Mouse (Mus musculus): ENCODE results near the gene Neurl1a. TPM values are rescaled to one million over a fixed set of nuclear protein-coding genes. Genes with fewer than 3 reads are reported as not detected.

The Neurl1a gene
- polyA plus RNA-seq, 1 experiment from 2014 or later, result 6.2 TPM

DNA sequence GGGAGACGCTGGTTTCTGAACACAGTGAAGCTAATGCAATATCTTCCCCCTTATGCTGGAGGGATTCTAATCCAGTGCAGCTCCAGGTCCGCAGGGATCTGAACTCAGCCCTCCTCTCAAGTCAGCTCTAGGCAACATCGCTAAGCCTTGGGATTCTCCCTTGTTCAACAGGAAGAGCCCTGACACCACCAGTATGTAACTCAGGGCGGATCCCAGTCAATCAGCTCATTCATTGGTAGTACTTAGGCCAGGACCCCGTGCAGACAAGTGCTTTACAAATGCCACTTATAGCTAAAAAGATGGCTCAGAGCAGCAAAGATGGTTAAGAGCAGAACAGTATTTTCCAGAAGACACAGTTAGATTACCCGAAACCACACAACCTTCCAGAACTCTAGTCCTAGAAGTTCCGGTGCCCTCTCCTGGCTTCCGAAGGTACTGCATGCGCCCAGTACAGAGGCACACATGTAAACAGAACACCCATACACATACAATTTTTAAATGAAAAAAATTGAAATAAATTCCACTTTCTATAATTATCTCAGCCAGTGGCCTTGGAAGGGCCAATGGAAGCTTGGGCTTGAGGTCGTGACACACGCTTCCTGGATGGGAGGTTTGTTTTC is 9.7 kb upstream of the Neurl1a start:
- Histone ChIP-seq H3K4me3 (no peak overlapping the region), H3K9ac (no peak overlapping the region), H3K9me3 (no peaks in the 10 kb centered on the region), H3K36me3 (no peaks in the 10 kb centered on the region), H3K27me3 (0 out of 2 replicates have a peak, but pooled peaks cover 4% of the 10 kb centered on the region), H3K27ac (no peak overlapping the region), H3K4me2 (peak overlapping the region; percentile 38), H3K4me1 (0 out of 2 replicates have a peak, but pooled peaks cover 4% of the 10 kb centered on the region)
- WGBS, result 18% methylated on average over 11 of the region's 11 CpGs
- no peak for ATAC-seq (ENCODE audit: insufficient number of reproducible peaks, insufficient read depth, low FRiP score, low TSS enrichment, low read depth)

DNA sequence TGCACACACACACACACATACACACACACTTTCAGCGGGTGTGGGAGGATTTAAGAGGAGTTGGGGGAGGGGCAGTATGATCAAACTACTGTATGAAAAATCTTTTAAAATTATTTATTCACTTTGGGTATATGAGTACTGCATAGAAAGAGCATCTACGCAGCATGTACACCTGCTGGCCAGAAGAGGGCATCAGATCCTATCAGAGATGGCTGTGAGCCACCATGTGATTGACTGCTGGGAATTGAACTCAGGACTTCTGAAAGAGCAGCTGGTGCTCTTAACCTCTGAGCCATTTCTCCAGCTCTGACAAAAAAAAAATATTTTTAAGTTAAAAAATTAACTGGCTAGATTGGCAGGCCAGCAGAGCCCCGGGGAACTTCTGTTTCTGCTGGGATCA is 4.1 kb upstream of the Neurl1a start:
- peaks cover 13% of the 10 kb centered on the region for H3K27me3 ChIP-seq
- ATAC-seq (ENCODE audit: insufficient number of reproducible peaks, insufficient read depth, low FRiP score, low TSS enrichment, low read depth), result no peak
- H3K4me3 ChIP-seq, result no peak overlapping the region
- peaks cover 7% of the 10 kb centered on the region for H3K4me1 ChIP-seq
- no peaks in the 10 kb centered on the region for H3K36me3 ChIP-seq
- no peaks in the 10 kb centered on the region for H3K9me3 ChIP-seq
- no peak overlapping the region for H3K4me2 ChIP-seq
- WGBS, result 52% methylated on average over 3 of the region's 3 CpGs
- no peak overlapping the region for H3K27ac ChIP-seq
- no peak overlapping the region for H3K9ac ChIP-seq

DNA sequence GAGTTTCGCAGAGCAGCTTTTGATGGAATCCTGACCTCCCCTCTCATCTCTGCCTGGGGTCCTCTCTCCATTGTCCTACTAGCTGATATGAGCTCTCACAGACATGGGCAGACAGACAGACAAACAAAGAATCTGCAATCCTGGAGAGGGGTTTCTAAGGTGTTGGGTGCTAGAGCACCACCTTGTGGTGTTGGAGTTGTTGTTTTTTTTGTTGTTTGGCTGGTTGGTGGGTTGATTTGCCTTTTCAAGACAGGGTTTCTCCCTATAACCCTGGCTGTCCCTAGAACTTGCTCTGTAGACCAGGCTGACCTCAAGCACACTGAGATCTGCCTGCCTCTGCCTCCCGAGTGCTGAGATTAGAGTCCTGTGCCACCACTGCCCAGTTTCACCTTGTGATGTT is 3.1 kb upstream of the Neurl1a start:
- no peak overlapping the region for H3K4me2 ChIP-seq
- H3K4me3 ChIP-seq, result no peak overlapping the region
- peaks cover 22% of the 10 kb centered on the region for H3K27me3 ChIP-seq
- peaks cover 11% of the 10 kb centered on the region for H3K4me1 ChIP-seq
- no peak overlapping the region for H3K9ac ChIP-seq
- H3K27ac ChIP-seq, result no peak overlapping the region
- ATAC-seq (ENCODE audit: insufficient number of reproducible peaks, insufficient read depth, low FRiP score, low TSS enrichment, low read depth), result no peak
- H3K36me3 ChIP-seq, result no peaks in the 10 kb centered on the region
- no peaks in the 10 kb centered on the region for H3K9me3 ChIP-seq
- WGBS, result 66% methylated on average over 2 of the region's 2 CpGs

DNA sequence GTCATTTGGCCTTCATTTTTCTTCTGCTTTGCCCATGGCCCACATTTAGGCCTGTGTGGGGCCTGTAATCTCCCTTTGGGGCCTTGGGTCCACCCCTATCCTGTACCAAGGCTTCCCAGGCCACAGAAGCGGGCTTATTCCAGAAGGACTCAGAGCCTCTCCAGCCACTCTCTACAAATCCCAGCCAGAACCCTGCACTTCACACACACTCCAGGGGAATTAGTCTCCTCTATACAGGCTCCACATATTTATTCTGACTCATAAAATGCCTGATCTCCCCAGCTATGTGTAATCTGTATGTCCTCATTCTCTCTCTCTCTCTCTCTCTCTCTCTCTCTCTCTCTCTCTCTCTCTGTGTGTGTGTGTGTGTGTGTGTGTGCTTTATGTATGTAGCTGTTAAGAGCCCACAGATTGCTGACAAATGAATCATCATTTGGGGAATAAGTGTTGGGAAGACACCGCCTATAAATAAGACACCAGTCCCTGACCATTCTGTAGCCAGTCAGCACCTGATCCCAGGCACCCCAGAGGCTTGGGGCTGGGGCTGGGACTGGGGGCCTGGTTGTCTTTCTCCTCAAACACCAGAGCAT is 1.6 kb upstream of the Neurl1a start:
- Histone ChIP-seq H3K4me3 (no peak overlapping the region), H3K4me1 (peaks cover 11% of the 10 kb centered on the region), H3K27ac (no peak overlapping the region), H3K9ac (no peak overlapping the region), H3K4me2 (no peak overlapping the region), H3K27me3 (peaks cover 33% of the 10 kb centered on the region), H3K36me3 (no peaks in the 10 kb centered on the region), H3K9me3 (peaks cover 3% of the 10 kb centered on the region; the same call in 1 of the 2 replicates)
- WGBS, result 84% methylated on average over 2 of the region's 2 CpGs
- ATAC-seq (ENCODE audit: insufficient number of reproducible peaks, insufficient read depth, low FRiP score, low TSS enrichment, low read depth), result no peak

DNA sequence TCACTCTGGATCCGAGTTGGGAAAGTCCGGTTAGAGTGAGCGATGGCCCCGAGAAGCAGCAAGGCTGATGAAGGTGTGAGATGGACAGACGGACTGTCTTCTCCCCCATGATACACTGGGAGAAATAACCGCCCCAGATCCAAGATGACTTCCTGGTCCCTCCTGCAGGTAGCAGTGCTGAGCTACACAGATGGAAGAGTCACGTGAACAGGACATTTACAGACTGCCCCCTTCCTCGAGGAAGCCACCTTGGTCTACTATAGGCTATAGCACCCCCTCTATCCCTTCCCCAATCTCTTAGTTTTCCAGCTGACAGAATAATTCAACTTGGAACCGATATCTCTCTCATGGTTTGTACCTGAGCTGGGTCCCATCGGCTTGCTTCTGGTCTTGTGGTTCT is 619 bp upstream of the Neurl1a start:
- peaks cover 6% of the 10 kb centered on the region; the same call in 1 of the 2 replicates for H3K9me3 ChIP-seq
- peaks cover 33% of the 10 kb centered on the region for H3K27me3 ChIP-seq
- peak overlapping the region; percentile 70 for H3K4me3 ChIP-seq
- H3K4me2 ChIP-seq, result peak overlapping the region; percentile 99
- ATAC-seq (ENCODE audit: insufficient number of reproducible peaks, insufficient read depth, low FRiP score, low TSS enrichment, low read depth), result peak; percentile 24; the same call in 1 of the 2 replicates
- H3K27ac ChIP-seq, result no peak overlapping the region
- H3K36me3 ChIP-seq, result no peaks in the 10 kb centered on the region
- 19% methylated on average over 10 of the region's 10 CpGs for WGBS
- H3K4me1 ChIP-seq, result peaks cover 11% of the 10 kb centered on the region
- H3K9ac ChIP-seq, result no peak overlapping the region

DNA sequence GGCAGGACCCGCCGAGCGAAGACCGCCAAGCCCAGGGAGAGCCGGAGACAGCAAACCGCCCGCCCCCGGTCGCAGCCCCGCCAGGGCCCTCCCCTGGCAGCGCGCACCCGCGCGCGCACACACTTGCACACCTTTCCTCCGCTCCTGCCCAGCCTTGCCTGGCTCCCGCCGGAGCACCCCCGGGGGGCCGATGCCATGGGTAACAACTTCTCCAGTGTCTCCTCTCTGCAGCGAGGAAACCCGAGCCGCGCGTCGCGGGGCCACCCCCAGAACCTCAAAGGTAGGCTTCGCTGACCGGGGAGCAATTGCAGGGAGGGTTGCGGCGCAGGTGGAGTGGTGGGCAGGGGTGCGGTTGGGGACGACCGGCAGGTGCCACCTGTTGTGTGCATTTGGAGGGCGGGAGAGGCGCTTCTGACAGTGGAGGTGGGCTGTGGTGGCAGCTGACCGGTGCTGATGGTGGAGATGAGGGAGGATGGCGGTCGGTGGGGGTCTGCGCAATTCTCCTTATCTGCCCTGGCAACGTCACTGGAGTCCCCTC is 721 bp downstream of the Neurl1a start:
- Histone ChIP-seq H3K9me3 (peaks cover 6% of the 10 kb centered on the region; the same call in 1 of the 2 replicates), H3K4me2 (peak overlapping the region; percentile 99), H3K27ac (no peak overlapping the region), H3K9ac (peak overlapping the region; percentile 78), H3K36me3 (no peaks in the 10 kb centered on the region), H3K27me3 (peaks cover 33% of the 10 kb centered on the region), H3K4me3 (peak overlapping the region; percentile 70), H3K4me1 (peaks cover 13% of the 10 kb centered on the region)
- no peak; the same call in 1 of the 2 replicates for ATAC-seq (ENCODE audit: insufficient number of reproducible peaks, insufficient read depth, low FRiP score, low TSS enrichment, low read depth)
- WGBS, result 2% methylated on average over 29 of the region's 42 CpGs

DNA sequence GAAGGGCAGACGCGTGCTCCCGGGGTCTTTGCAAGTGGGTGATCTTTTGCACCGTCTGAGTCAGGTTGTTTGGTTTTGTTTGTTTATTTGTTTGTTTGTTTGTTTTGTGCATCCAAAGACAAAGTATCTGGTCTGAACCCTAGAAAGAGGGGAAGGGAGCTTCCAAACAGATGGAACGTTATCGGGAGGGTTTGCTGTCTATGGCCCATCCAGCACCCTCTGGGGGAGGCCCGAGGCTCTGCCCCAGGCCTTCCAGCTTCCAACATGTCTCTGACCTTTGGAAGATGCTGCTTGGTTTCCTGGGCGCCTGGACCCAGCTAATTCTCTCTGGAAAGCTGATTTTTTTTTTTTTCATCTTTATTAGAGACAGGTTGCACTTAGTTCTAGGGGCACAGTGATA is 1.4 kb downstream of the Neurl1a start:
- peaks cover 33% of the 10 kb centered on the region for H3K27me3 ChIP-seq
- ATAC-seq (ENCODE audit: insufficient number of reproducible peaks, insufficient read depth, low FRiP score, low TSS enrichment, low read depth), result no peak

DNA sequence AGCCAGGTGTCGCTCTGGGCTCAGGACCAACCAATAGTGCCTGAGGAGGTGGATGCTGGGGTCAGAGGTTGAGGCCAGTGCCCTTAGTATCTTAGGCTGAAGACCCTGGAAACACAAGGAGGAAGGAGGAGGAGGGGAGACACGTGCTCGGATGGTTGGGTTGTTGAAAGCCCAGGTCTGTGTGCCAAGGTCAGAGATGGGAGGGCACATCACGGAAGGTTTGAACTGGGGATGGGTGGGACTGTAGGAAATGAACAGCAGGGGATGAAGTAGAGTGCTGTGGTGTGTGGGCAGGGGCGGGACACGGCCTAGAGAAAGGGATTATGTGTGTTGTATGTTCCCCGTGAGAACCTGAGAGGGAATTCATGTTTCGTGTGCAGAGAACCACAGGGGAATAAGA is 5.6 kb downstream of the Neurl1a start:
- ATAC-seq (ENCODE audit: insufficient number of reproducible peaks, insufficient read depth, low FRiP score, low TSS enrichment, low read depth), result no peak
- no peak overlapping the region for H3K9ac ChIP-seq
- no peak overlapping the region for H3K4me2 ChIP-seq
- WGBS, result 45% methylated on average over 8 of the region's 8 CpGs
- peaks cover 6% of the 10 kb centered on the region; the same call in 1 of the 2 replicates for H3K9me3 ChIP-seq
- peaks cover 23% of the 10 kb centered on the region for H3K27me3 ChIP-seq
- no peak overlapping the region for H3K27ac ChIP-seq
- no peaks in the 10 kb centered on the region for H3K36me3 ChIP-seq
- no peak overlapping the region for H3K4me3 ChIP-seq
- peaks cover 21% of the 10 kb centered on the region for H3K4me1 ChIP-seq

More for the DNA sequence above, 1.4 kb downstream of the Neurl1a start:
- Histone ChIP-seq H3K36me3 (no peaks in the 10 kb centered on the region), H3K9me3 (peaks cover 6% of the 10 kb centered on the region; the same call in 1 of the 2 replicates), H3K4me3 (peak overlapping the region; percentile 70), H3K4me2 (peak overlapping the region; percentile 99), H3K4me1 (peaks cover 16% of the 10 kb centered on the region), H3K27ac (no peak overlapping the region), H3K9ac (no peak overlapping the region)
- WGBS, result 15% methylated on average over 8 of the region's 8 CpGs

DNA sequence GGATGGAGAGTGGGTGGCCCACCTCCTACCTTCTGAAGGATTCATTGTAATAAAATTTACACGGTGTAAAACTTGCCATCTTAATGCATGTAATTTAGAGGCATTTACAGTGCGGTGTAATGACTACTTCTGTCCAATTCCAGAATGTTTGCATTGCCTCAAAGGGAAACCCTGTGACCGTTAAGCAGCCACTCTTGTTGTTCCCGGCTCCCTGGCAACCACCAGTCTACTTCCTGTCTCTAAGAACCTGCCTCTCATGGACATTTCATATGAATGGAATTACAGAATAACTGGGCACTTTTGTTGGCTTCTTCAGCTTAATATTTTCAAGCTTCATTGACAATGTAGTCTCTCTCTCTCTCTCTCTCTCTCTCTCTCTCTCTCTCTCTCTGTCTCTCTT is 6.1 kb downstream of the Neurl1a start:
- H3K9me3 ChIP-seq, result peaks cover 6% of the 10 kb centered on the region; the same call in 1 of the 2 replicates
- H3K4me2 ChIP-seq, result no peak overlapping the region
- H3K4me3 ChIP-seq, result no peak overlapping the region
- peaks cover 18% of the 10 kb centered on the region for H3K27me3 ChIP-seq
- no peak overlapping the region for H3K27ac ChIP-seq
- 56% methylated on average over 4 of the region's 4 CpGs for WGBS
- peaks cover 16% of the 10 kb centered on the region for H3K4me1 ChIP-seq
- H3K36me3 ChIP-seq, result no peaks in the 10 kb centered on the region
- ATAC-seq (ENCODE audit: insufficient number of reproducible peaks, insufficient read depth, low FRiP score, low TSS enrichment, low read depth), result no peak
- H3K9ac ChIP-seq, result no peak overlapping the region

DNA sequence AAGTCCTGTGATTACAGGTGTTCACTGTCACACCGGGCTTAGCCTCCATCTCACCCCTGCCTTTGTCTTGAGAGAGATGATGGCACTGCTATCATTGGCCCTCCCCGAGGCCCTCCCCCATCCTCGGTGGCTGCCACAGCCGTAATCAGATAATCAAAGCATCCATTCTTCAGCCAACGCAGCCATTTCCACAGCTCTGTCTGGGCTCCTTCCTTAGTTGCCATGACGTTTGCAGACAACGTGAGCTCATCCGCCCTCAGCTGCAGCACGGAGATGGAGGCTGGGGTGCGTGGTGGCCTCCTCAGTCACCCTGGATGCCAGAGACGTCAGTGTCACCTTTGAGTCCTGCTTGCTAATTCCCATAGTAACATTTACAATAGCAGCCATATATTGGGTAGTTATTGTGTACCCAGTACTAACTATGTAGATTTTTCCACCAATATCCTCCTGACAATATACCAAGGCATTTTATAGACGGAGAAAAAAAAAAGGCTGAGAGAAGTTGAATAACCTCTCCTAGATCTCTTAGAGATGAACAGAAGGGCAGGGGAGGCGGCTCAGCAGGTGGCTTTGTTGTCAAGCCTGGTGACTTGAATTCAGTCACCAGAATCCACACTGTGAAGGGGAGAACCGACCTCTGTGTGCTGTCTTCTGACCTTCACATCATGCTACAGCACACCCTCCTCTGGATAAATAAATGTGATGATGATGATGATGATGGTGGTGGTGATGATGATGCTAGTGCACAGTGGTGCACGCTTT is 8.1 kb downstream of the Neurl1a start:
- peaks cover 6% of the 10 kb centered on the region; the same call in 1 of the 2 replicates for H3K9me3 ChIP-seq

DNA sequence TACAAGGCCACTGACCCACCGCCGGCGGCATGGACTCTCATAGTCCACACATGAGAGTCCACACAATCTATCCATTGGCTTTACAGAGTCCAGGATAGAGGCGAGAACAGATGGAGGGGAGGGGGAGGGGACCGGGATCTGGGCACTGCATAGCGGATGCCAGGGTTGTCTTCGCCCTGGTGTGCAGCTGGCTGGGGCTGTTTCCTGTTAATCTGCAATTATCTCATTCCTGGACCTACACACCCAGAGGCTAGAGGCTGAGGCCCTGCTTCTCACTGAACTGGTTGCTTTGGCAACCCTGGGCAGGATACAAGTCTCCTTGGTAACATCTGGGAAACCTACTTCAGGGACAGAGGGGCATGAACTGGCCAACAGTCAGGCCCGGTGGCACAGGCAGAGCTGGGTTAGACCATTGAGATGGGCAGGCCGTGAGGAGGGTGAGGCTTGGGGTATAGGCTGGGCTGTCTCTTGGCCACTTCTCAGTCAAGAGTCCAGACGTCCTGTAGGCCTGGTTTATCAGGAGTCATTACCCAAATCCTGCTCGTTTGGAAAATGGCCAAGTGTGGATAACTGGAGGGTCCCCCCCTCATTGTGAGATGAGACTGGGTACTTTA is 10.0 kb downstream of the Neurl1a start:
- no peak for ATAC-seq (ENCODE audit: insufficient number of reproducible peaks, insufficient read depth, low FRiP score, low TSS enrichment, low read depth)
- H3K4me1 ChIP-seq, result peaks cover 17% of the 10 kb centered on the region
- WGBS, result 61% methylated on average over 11 of the region's 11 CpGs
- H3K4me3 ChIP-seq, result no peak overlapping the region
- H3K27me3 ChIP-seq, result no peaks in the 10 kb centered on the region
- no peak overlapping the region for H3K4me2 ChIP-seq
- no peak overlapping the region for H3K9ac ChIP-seq
- no peak overlapping the region for H3K27ac ChIP-seq
- no peaks in the 10 kb centered on the region for H3K9me3 ChIP-seq
- no peaks in the 10 kb centered on the region for H3K36me3 ChIP-seq

More for the DNA sequence above, 8.1 kb downstream of the Neurl1a start:
- Histone ChIP-seq H3K4me2 (no peak overlapping the region), H3K27me3 (peaks cover under 1% of the 10 kb centered on the region; the same call in 1 of the 2 replicates), H3K9ac (no peak overlapping the region), H3K36me3 (no peaks in the 10 kb centered on the region), H3K27ac (no peak overlapping the region), H3K4me3 (no peak overlapping the region), H3K4me1 (peaks cover 17% of the 10 kb centered on the region)
- WGBS, result 43% methylated on average over 15 of the region's 15 CpGs
- no peak for ATAC-seq (ENCODE audit: insufficient number of reproducible peaks, insufficient read depth, low FRiP score, low TSS enrichment, low read depth)

Measured in embryonic facial prominence, embryonic 13.5 days (tissue).